In the genomic region with DNA sequence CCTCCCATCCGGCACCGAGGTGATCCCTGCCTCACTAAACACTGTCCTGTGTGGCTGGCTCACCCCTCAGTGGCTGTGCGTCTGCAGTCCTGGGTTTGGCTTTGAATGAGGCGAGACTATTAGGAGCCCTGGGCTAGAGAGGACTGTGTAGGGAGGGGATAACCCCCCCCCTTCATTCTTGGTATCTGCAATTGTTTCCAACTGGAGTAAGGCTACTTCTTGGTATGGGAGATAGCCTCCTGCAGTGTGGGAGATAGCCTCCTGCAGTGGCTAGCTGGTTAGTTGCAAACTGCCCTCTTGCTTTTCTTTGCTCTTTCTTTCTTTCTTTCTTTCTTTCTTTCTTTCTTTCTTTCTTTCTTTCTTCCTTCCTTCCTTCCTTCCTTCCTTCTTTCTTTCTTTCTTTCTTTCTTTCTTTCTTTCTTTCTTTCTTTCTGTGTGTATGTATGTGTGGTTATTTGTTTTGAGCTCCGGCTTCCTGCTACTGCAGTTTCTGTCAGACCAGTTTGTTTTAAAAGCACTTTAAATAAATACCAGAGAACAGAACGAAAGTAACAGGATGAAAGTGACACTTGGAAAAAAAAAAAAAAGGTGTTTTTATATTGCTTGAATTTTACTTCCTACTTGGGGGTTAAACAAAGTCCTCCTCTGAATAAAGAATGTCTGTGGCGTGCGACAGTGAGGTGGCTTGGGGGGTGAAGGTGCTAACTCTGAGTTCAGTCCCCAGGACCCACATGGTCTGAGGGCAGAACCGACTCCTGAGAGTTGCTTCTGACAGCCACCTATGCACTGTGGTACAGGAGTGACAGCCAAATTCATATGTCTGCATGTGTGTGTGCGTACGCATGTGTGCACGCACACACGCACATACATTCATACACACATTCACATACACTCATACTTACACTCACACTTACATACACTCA, we compare ENCODE assay signal across 23 mouse cellular contexts. TPM values are rescaled to one million over a fixed set of nuclear protein-coding genes. Genes with fewer than 3 reads are reported as not detected.
A peak's percentile ranks its signal among the peaks of the same experiment; 100 is the strongest.
DNase-seq lines count a peak whose midpoint lies in the region; ATAC-seq and TF ChIP-seq lines count a peak whose summit lies in the region.
"Had no signal": no experiment of that assay in that cellular context is flagged by ENCODE, and none has a peak within 500 bp of the region (broad histone marks: within the 10 kb centered on the region; RNA-seq: fewer than 3 reads in every experiment).

No protein-coding gene starts in this region.

- no peaks in the 10 kb centered on the region; the same call in 1 of the 2 replicates for H3K27me3 ChIP-seq in heart, embryonic 12.5 days (replicated peaks)
- H3K27me3 ChIP-seq in testis, adult 2 months (ENCODE audit: control insufficient read depth, insufficient read depth, low read length) = no peaks in the 10 kb centered on the region
- H3K27me3 ChIP-seq in limb, embryonic 10.5 days (ENCODE audit: low read depth, poor library complexity, severe bottlenecking) = no peaks in the 10 kb centered on the region
- H3K27me3 ChIP-seq: stomach, embryonic 15.5 days had no signal

- 0 out of 2 replicates have a peak, but pooled peaks have one; percentile 18 for ATAC-seq in heart, embryonic 12.5 days (ENCODE audit: insufficient number of reproducible peaks, low FRiP score)
- ATAC-seq: forebrain, embryonic 14.5 days; intestine, embryonic 16.5 days; midbrain, embryonic 16.5 days had no signal

- H3K36me3 ChIP-seq in heart, embryonic 12.5 days = no peaks in the 10 kb centered on the region
- H3K36me3 ChIP-seq in testis, adult 2 months (ENCODE audit: control insufficient read depth, insufficient read depth, low read length) = no peaks in the 10 kb centered on the region
- no peaks in the 10 kb centered on the region for H3K36me3 ChIP-seq in limb, embryonic 10.5 days
- H3K36me3 ChIP-seq: stomach, embryonic 15.5 days had no signal

- no peak overlapping the region for H3K9ac ChIP-seq in heart, embryonic 12.5 days
- H3K9ac ChIP-seq: stomach, embryonic 15.5 days had no signal

- TF ChIP-seq POLR2A in testis, adult 2 months (IDR thresholded peaks at IDR 0.05; ENCODE audit: control insufficient read depth, low read depth, low read length) = no peak

- no peak for DNase-seq in heart, adult 8-10 months (ENCODE audit: low spot score)
- DNase-seq in testis, postnatal 10 days (ENCODE audit: low spot score) = no peak
- DNase-seq in limb, embryonic 10.5 days (ENCODE audit: low spot score) = no peak
- DNase-seq in embryo, embryonic 10 days (ENCODE audit: low spot score) = no peak
- no peak for DNase-seq in left cerebral cortex, adult 2 months (ENCODE audit: extremely low spot score in 1 of 2, low spot score in 2 of 2)
- DNase-seq in kidney, postnatal 14 days = no peak
- DNase-seq: cerebellum, adult 11-12 months; gastrocnemius, postnatal 36 days; kidney, postnatal 25 days; lung, adult 2 months; thymus, postnatal 4 days had no signal

- no peak overlapping the region for H3K27ac ChIP-seq in heart, embryonic 12.5 days (ENCODE audit: poor library complexity, severe bottlenecking)
- peak overlapping the region; percentile 68 for H3K27ac ChIP-seq in testis, adult 2 months (ENCODE audit: control insufficient read depth, insufficient read depth, low read depth, low read length)
- H3K27ac ChIP-seq in limb, embryonic 10.5 days = 0 out of 2 replicates have a peak overlapping the region, but pooled peaks have one; percentile 11
- no peak overlapping the region for H3K27ac ChIP-seq in left cerebral cortex, adult 2 months
- H3K27ac ChIP-seq: stomach, embryonic 15.5 days had no signal

- intact Hi-C loops in left cerebral cortex, adult 2 months (cut with DNase I) = loop anchor here (5.0 kb wide), 1 partner anchor 44 kb away; no protein-coding TSS in a partner anchor

- H3K9me3 ChIP-seq in heart, embryonic 12.5 days (replicated peaks) = no peaks in the 10 kb centered on the region
- no peaks in the 10 kb centered on the region for H3K9me3 ChIP-seq in limb, embryonic 10.5 days (replicated peaks)
- H3K9me3 ChIP-seq: stomach, embryonic 15.5 days had no signal

- WGBS in heart, embryonic 12.5 days = 60% methylated on average over 13 of the region's 13 CpGs
- 65% methylated on average over 13 of the region's 13 CpGs for WGBS in limb, embryonic 10.5 days

- TF ChIP-seq CTCF in testis, adult 2 months (IDR thresholded peaks at IDR 0.05; ENCODE audit: control insufficient read depth, insufficient read depth, insufficient replicate concordance, low read depth, low read length) = no peak
- TF ChIP-seq CTCF in left cerebral cortex, adult 2 months (IDR thresholded peaks at IDR 0.05) = no peak

- H3K4me3 ChIP-seq in heart, embryonic 12.5 days = no peak overlapping the region
- no peak overlapping the region for H3K4me3 ChIP-seq in testis, adult 2 months (ENCODE audit: control insufficient read depth, low read depth, low read length)
- H3K4me3 ChIP-seq in limb, embryonic 10.5 days = no peak overlapping the region
- no peak overlapping the region for H3K4me3 ChIP-seq in left cerebral cortex, adult 2 months
- H3K4me3 ChIP-seq: erythroblast, embryonic 14.5 days; megakaryocyte, embryonic 14.5 days; stomach, embryonic 15.5 days had no signal

- no peak overlapping the region for H3K4me2 ChIP-seq in heart, embryonic 12.5 days
- H3K4me2 ChIP-seq: stomach, embryonic 15.5 days had no signal

- no peaks in the 10 kb centered on the region for H3K4me1 ChIP-seq in heart, embryonic 12.5 days (replicated peaks)
- peaks cover 7% of the 10 kb centered on the region for H3K4me1 ChIP-seq in testis, adult 2 months (ENCODE audit: control insufficient read depth, insufficient read depth, low read length)
- H3K4me1 ChIP-seq in limb, embryonic 10.5 days = no peaks in the 10 kb centered on the region

RNA-seq across cellular contexts. Expression of gene Spink2, which starts 45.3 kb away (rescaled TPM):
- 7.3 and 7.9 TPM in 2 replicates for polyA plus RNA-seq in heart, embryonic 12.5 days (2016; fragmentation: Nextera tagmentation; extraction: Ambion mirVana)
- total RNA-seq in heart, adult 8-10 months (2022) = not detected
- polyA plus RNA-seq in testis, adult 2 months (2012; rRNA removed) = 1,806 and 1,967 TPM in 2 replicates
- 0.89 and 1.4 TPM in 2 replicates for polyA plus RNA-seq in limb, embryonic 10.5 days (2016; fragmentation: Nextera tagmentation; extraction: Ambion mirVana)
- not detected for total RNA-seq in left cerebral cortex, adult 2 months (2021)
- total RNA-seq: adrenal gland, adult 18-20 months; gastrocnemius, postnatal 36 days; layer of hippocampus, postnatal 14 days; left cerebral cortex, postnatal 36 days; liver, adult 2 months had no signal
- polyA plus RNA-seq: erythroblast, embryonic 14.5 days; liver, adult 2 months had no signal

RNA-seq across cellular contexts. Expression of gene Hopx, which starts 51.0 kb away (rescaled TPM):
- polyA plus RNA-seq in heart, embryonic 12.5 days (2016; fragmentation: Nextera tagmentation; extraction: Ambion mirVana) = 14.4 and 14.6 TPM in 2 replicates
- 100 to 1,000 TPM; 354 to 475 (median 429) TPM for total RNA-seq in heart, adult 8-10 months (2022)
- polyA plus RNA-seq in testis, adult 2 months (2012; rRNA removed) = 13.7 and 16.0 TPM in 2 replicates
- polyA plus RNA-seq in limb, embryonic 10.5 days (2016; fragmentation: Nextera tagmentation; extraction: Ambion mirVana) = not detected in 2 replicates
- total RNA-seq in left cerebral cortex, adult 2 months (2021) = 10 to 100 TPM; 26.2 to 26.5 TPM

Comparison
In these comparisons a context has a peak if more than half of its experiments do, and no peak if none do; other contexts are left out.
1. H3K27ac ChIP-seq: peak in testis, adult 2 months (single experiment) and limb, embryonic 10.5 days (single experiment); none in heart, embryonic 12.5 days (single experiment) and left cerebral cortex, adult 2 months (single experiment).
2. RNA of gene Spink2, which starts 45.3 kb away (polyA plus RNA-seq): 1,806 to 1,967 TPM in testis, adult 2 months; 7.3 to 7.9 TPM in heart, embryonic 12.5 days and 0.89 to 1.4 TPM in limb, embryonic 10.5 days; every median in the first group is over 100 times any median in the second.
3. RNA of gene Hopx, which starts 51.0 kb away (polyA plus RNA-seq): 13.7 to 16.0 TPM in testis, adult 2 months and 14.4 to 14.6 TPM in heart, embryonic 12.5 days; not detected in limb, embryonic 10.5 days; every median in the first group is over 10 times any median in the second.